Mouse (Mus musculus) liver, embryonic 11.5 days (tissue): ENCODE results near the gene Aoc1. TPM values are rescaled to one million over a fixed set of nuclear protein-coding genes. Genes with fewer than 3 reads are reported as not detected.

Experiments used
- ATAC-seq: fragments of 200-750 bp; cut with Nextera tagmentation; replicated peaks from 2 replicates; pipeline ENCODE4 v1.8.0; 2017; ENCODE audit warnings: moderate number of reproducible peaks, mild to moderate bottlenecking, moderate TSS enrichment, moderate library complexity; ENCODE audit not compliant: low FRiP score
- DNase-seq: peaks from one replicate; pipeline ENCODE4 v3.0.0-alpha.2; 2017; ENCODE audit warnings: low spot score
- H3K27ac ChIP-seq: fragments of 300-500 bp; sonication (generic); 2 replicates; pipeline ENCODE4 v1.5.1; 2014; ENCODE audit warnings: mild to moderate bottlenecking, low read depth, low read length, control low read depth
- H3K27me3 ChIP-seq: fragments of 300-500 bp; sonication (generic); replicated peaks from 2 replicates; pipeline ENCODE4 v1.6.1; 2014; ENCODE audit warnings: low read length, mixed read lengths; ENCODE audit not compliant: control insufficient read depth, insufficient read depth
- H3K36me3 ChIP-seq: fragments of 300-500 bp; sonication (generic); 2 replicates; pipeline ENCODE4 v1.6.1; 2014; ENCODE audit warnings: mild to moderate bottlenecking, low read length, moderate library complexity, mixed read lengths; ENCODE audit not compliant: control insufficient read depth, insufficient read depth
- H3K4me1 ChIP-seq: fragments of 300-500 bp; sonication (generic); replicated peaks from 2 replicates; pipeline ENCODE4 v1.6.1; 2014; ENCODE audit warnings: low read length, mixed read lengths; ENCODE audit not compliant: control insufficient read depth, insufficient read depth
- H3K4me2 ChIP-seq: fragments of 300-500 bp; sonication (generic); 2 replicates; pipeline ENCODE4 v1.6.1; 2014; ENCODE audit warnings: mild to moderate bottlenecking, control low read depth, moderate library complexity
- H3K4me3 ChIP-seq: fragments of 300-500 bp; sonication (generic); 2 replicates; pipeline ENCODE4 v1.5.1; 2014; ENCODE audit warnings: low read depth, low read length, control low read depth
- H3K9ac ChIP-seq: fragments of 300-500 bp; sonication (generic); 2 replicates; pipeline ENCODE4 v1.6.1; 2014; ENCODE audit warnings: low read depth, low read length, control low read depth
- H3K9me3 ChIP-seq: fragments of 300-500 bp; sonication (generic); 2 replicates; pipeline ENCODE4 v1.6.1; 2016; ENCODE audit warnings: low read length, inconsistent platforms, mixed read lengths; ENCODE audit not compliant: control insufficient read depth
- whole genome bisulfite sequencing: fragments of 180-500 bp; shearing (Covaris S2); extraction: QIAGEN DNeasy Blood & Tissue Kit; methylation state at CpG from one replicate; pipeline ENCODE4 v1.1.7; 2014; 5-methylcytosine and 5-hydroxymethylcytosine counted together
- polyA plus RNA-seq: library from polyadenylated mRNA; unstranded; fragments of >200 nt; fragmentation: Nextera tagmentation; extraction: Ambion mirVana; gene quantifications from 2 replicates; pipeline ENCODE4 v1.2.1, GENCODE M21; 2014

Aoc1 gene
- polyA plus RNA-seq, 1 experiment from 2014 or later: not detected

- ATAC-seq (no peak), DNase-seq (no peak)
- Histone ChIP-seq H3K9me3 (no peaks in the 10 kb centered on the region), H3K27ac (no peak overlapping the region), H3K4me2 (no peak overlapping the region), H3K4me3 (no peak overlapping the region), H3K9ac (no peak overlapping the region), H3K27me3 (no peaks in the 10 kb centered on the region), H3K36me3 (no peaks in the 10 kb centered on the region), H3K4me1 (no peaks in the 10 kb centered on the region)
- 78% methylated on average over 5 of the region's 5 CpGs for WGBS
Measured at GRCm38 (mm10) chr6:48954211-48954610, 81.5 kb downstream of the Aoc1 start.

GRCm38 (mm10) chr6:48954946-48955345, 82.2 kb downstream of the Aoc1 start:
- no peak for ATAC-seq
- H3K4me3 ChIP-seq: no peak overlapping the region
- 30% methylated on average over 1 of the region's 1 CpGs for WGBS

GRCm38 (mm10) chr6:48956785-48957184, 84.1 kb downstream of the Aoc1 start:
- H3K27me3 ChIP-seq: no peaks in the 10 kb centered on the region
- H3K4me2 ChIP-seq: no peak overlapping the region
- ATAC-seq (no peak), DNase-seq (no peak)
- no peaks in the 10 kb centered on the region for H3K36me3 ChIP-seq
- no peak overlapping the region for H3K4me3 ChIP-seq
- no peaks in the 10 kb centered on the region for H3K9me3 ChIP-seq
- no peak overlapping the region for H3K27ac ChIP-seq
- no peak overlapping the region for H3K9ac ChIP-seq
- no peaks in the 10 kb centered on the region for H3K4me1 ChIP-seq
- 60% methylated on average over 4 of the region's 4 CpGs for WGBS

More at GRCm38 (mm10) chr6:48954946-48955345, 82.2 kb downstream of the Aoc1 start:
- Histone ChIP-seq H3K27me3 (no peaks in the 10 kb centered on the region), H3K4me1 (no peaks in the 10 kb centered on the region), H3K27ac (no peak overlapping the region), H3K9ac (no peak overlapping the region), H3K36me3 (no peaks in the 10 kb centered on the region), H3K9me3 (no peaks in the 10 kb centered on the region), H3K4me2 (no peak overlapping the region)
- DNase-seq: peak; percentile 44

- Histone ChIP-seq H3K36me3 (no peaks in the 10 kb centered on the region), H3K9ac (no peak overlapping the region), H3K4me1 (no peaks in the 10 kb centered on the region), H3K27ac (no peak overlapping the region), H3K4me3 (no peak overlapping the region), H3K9me3 (no peaks in the 10 kb centered on the region), H3K4me2 (no peak overlapping the region), H3K27me3 (no peaks in the 10 kb centered on the region)
- ATAC-seq (no peak), DNase-seq (no peak)
- 65% methylated on average over 1 of the region's 1 CpGs for WGBS
Measured at GRCm38 (mm10) chr6:48958053-48958452, 85.4 kb downstream of the Aoc1 start.

Other genes starting within 250 kb of the Aoc1 start
- gene AI854703, start 246.1 kb upstream of the Aoc1 start, polyA plus RNA-seq: 0.40 and 0.45 TPM in 2 replicates
- gene Gimap8, start 225.7 kb upstream of the Aoc1 start, polyA plus RNA-seq: 0.32 and 1.1 TPM in 2 replicates
- 14.5 and 17.9 TPM in 2 replicates for gene Gimap9, start 196.8 kb upstream of the Aoc1 start, polyA plus RNA-seq
- 21.8 and 23.5 TPM in 2 replicates for gene Gimap4, start 188.3 kb upstream of the Aoc1 start, polyA plus RNA-seq
- 18.0 and 18.6 TPM in 2 replicates for gene Gimap6, start 164.7 kb upstream of the Aoc1 start, polyA plus RNA-seq
- gene Gm28053, start 154.3 kb upstream of the Aoc1 start, polyA plus RNA-seq: 0.77 and 2.2 TPM in 2 replicates
- not detected in 2 replicates for gene Gimap7, start 154.3 kb upstream of the Aoc1 start, polyA plus RNA-seq
- gene Gimap1, start 133.8 kb upstream of the Aoc1 start, polyA plus RNA-seq: 14.1 and 15.4 TPM in 2 replicates
- 3.5 and 4.0 TPM in 2 replicates for gene Gimap5, start 126.7 kb upstream of the Aoc1 start, polyA plus RNA-seq
- 0.08 TPM in 1 of 2 replicates, not detected in the other for gene Gimap3, start 102.0 kb upstream of the Aoc1 start, polyA plus RNA-seq
- 56.6 and 66.1 TPM in 2 replicates for gene Tmem176a, start 32.0 kb upstream of the Aoc1 start, polyA plus RNA-seq
- 105 and 118 TPM in 2 replicates for gene Tmem176b, start 31.4 kb upstream of the Aoc1 start, polyA plus RNA-seq
- gene 1600015I10Rik, start 57.0 kb downstream of the Aoc1 start, polyA plus RNA-seq: not detected in 2 replicates
- gene Doxl2, start 102.1 kb downstream of the Aoc1 start, polyA plus RNA-seq: not detected in 2 replicates
- gene Svs1, start 114.0 kb downstream of the Aoc1 start, polyA plus RNA-seq: not detected in 2 replicates
- gene Gpnmb, start 163.7 kb downstream of the Aoc1 start, polyA plus RNA-seq: 0.21 and 0.84 TPM in 2 replicates
- gene Malsu1, start 200.9 kb downstream of the Aoc1 start, polyA plus RNA-seq: 67.6 and 68.6 TPM in 2 replicates